Mouse (Mus musculus): ENCODE data around the gene Borcs8.
A peak's percentile ranks its signal among the peaks of the same experiment; 100 is the strongest.

Gene Borcs8

GRCm38 (mm10) chr8:70134086-70134485, 5.2 kb upstream of the Borcs8 start:
- DNase-seq (ENCODE audit: low spot score in 2 of 2) = no peak

DNA sequence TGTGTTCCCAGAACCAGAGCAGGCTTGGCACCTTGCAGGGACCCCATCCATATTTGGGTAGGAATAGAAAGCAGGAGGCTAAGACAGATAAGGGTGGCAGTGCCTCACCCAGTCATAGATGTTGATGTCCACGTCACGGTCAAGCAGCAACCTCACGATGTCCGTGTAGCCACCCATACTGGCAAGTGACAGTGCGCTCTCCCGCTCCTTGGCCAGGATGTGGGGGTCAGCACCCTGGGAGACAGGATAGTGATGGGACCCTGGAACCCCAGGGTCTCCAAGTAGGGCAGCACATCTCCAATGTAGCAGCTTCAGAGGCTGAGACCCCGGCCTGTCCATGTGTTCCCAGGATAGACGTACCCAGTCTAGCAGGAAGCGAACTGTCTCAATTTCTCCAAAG, 4.4 kb upstream of the Borcs8 start:
- DNase-seq (ENCODE audit: low spot score in 2 of 2) = no peak

GRCm38 (mm10) chr8:70136591-70136990, 2.7 kb upstream of the Borcs8 start:
- no peak for DNase-seq (ENCODE audit: low spot score in 2 of 2)

DNA sequence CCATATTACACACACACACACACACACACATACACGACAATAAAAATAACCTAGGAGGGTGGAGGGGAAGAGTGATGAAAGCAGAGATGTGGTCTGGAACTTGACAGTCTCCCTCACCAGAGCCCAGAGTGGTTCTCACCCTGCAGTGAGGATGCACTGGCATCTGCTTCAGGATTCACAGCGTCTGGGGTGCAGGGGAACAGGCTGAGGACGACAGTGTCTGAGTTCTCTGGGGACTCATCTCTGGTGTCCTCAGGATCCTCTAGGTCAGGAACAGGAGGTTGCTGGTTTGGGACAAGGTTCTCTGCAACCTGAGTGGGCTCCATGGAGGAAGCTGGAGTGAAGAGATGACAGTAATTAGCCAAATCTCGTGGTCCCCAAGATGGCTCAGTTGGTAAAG, 1.4 kb upstream of the Borcs8 start:
- DNase-seq (ENCODE audit: low spot score in 2 of 2) = no peak

DNA sequence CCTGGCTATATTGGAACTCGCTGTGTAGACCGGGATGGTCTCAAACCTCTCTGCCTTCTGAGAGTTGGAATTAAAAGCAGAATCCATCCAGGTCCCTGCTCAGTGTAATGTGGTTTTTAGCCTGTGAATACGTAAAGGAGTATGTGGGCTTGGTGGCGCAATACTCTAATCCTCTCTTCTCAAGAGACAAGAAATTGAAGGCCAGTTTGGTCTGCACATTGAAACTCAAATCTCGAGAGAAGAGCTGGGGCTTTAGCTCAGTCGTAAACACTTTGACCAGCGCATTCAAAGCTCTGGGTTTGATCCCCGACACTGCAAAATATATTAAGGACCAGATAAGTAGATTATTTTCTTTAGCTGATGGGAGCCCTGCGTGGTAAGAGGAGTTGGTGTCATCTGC, 682 bp downstream of the Borcs8 start:
- no peak for DNase-seq (ENCODE audit: low spot score in 2 of 2)

DNA sequence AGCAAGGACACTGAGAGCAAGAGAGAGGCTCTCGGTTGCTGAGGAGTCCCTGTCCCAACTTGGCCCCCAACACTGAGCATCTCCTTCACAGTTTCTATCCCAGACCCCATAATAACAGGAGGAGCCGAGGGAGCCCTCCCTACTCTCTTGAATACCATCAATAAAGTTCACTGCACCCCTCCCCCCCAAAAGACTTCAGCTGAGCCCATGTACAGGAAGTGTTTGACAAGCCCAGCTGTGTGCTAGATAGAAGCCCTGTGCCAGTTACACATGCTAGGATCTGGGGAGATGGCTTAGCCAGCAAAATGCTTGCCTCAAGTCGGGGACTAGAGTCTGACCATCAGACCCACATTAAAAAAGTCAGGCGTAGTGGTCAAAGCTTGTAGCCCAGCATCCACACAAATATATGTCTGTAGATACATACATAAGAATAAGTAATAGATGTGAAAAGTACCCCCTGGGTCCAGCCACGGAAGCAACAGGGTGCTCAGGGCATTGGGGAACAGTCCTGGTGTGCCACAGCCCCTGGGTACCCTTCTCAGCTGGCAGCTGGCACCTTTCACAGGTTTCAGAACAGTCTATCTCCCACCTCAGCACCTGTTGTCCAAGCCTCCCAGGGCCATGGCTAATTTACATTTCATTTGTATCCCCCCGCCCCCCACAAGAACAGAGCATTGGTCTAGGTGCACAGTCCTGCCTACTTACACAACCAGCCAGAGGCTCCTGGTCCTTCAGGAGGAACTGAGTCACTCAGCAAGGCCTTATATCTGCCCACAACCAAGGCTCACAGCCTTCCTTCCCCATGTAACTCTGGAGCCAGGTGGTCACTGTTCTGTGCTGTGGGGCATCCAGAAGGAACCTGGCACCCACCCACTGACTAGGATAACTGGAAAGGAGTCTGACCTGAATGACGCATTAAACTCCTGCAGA, 8.6 kb downstream of the Borcs8 start:
- DNase-seq (ENCODE audit: low spot score in 2 of 2) = no peak

DNA sequence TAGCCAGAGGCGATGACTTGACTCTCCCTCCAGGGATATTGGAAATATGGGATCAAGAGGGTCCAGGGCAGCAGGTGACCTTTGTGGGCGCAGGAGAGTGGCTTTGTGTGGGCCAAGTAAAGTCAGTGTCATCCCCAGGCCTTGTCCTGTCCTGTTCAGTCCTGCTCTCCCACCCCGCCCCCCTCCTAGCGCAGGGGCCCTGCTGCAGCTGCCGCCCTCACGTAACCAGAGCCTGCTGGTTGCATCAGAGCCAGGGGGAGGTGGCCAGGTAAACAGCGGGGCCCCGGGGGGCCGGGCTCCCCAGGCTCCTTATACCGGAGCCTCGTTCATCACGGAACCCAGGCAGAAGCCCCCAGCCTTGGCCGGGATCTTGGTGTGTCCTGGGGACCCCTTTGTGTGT, 10.9 kb downstream of the Borcs8 start:
- no peak for DNase-seq (ENCODE audit: low spot score in 2 of 2)

DNA sequence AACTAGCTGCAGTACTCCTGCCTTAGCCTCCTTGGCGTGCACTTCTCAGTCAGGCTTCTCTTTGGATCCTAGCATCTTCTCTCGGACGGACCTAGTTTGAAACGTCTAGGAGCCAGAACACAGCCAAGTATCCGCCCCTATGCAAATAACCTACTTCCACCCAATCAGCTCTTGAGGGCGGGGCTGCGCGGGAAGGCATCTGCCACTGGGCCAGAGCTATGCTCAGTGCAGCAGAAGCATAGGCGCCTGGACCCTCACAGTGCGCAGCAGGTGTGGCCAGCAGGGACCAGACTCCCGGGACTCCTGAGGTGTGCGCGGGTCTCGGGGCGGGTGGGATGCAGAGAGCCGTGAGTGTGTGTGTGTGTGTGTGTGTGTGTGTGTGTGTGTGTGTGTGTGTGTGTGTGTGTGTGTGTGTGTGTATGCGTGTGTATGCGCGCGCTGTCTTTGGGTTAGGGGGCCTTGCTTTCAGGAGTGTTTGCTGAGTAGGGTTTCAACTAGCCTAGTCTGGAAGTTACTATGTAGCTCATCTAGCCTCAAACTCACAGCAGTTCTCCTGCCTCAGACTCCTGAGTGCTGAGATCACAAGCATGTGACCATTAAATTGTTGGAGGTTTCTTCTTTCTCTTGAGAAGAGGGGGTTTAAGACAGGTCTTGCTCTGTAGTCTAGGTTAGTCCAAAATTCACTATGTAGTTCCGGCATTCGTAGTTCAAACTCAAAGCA, 13.4 kb downstream of the Borcs8 start:
- peak; percentile 39 to 49 for DNase-seq (ENCODE audit: low spot score in 2 of 2)

DNA sequence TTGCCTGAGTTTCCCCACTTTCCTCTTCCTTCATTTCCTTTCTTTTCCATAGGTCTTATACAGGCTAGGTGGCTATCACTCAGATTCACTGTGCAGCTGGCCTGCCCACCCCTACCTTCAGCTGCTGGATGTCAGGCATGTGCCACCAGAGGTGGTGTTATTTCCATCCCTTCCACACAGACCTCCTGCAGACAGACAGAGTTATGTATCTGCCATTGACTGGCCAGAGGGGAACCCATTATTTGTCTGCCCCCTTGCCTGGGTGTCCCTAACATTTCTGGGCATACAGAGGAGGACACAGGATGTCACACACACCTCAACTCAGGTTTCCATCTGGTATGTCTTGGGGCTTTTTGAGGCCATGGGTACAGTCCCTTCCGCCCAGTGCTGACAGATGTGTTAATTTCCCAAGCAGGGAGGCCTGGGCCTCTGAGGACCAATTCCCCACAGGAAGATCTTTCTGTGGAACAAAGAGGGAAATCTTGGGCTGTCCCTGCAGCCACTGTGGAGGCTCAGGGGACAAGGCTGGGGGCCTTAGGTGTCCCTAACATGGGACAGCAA, 18.0 kb downstream of the Borcs8 start:
- no peak for DNase-seq (ENCODE audit: low spot score in 2 of 2)

- DNase-seq (ENCODE audit: low spot score in 2 of 2) = peak; percentile 46 to 65
Measured at GRCm38 (mm10) chr8:70158069-70158853, 19.0 kb downstream of the Borcs8 start.

GRCm38 (mm10) chr8:70159211-70159610, 19.9 kb downstream of the Borcs8 start:
- no peak for DNase-seq (ENCODE audit: low spot score in 2 of 2)

GRCm38 (mm10) chr8:70160015-70160414, 20.7 kb downstream of the Borcs8 start:
- DNase-seq (ENCODE audit: low spot score in 2 of 2) = no peak

DNA sequence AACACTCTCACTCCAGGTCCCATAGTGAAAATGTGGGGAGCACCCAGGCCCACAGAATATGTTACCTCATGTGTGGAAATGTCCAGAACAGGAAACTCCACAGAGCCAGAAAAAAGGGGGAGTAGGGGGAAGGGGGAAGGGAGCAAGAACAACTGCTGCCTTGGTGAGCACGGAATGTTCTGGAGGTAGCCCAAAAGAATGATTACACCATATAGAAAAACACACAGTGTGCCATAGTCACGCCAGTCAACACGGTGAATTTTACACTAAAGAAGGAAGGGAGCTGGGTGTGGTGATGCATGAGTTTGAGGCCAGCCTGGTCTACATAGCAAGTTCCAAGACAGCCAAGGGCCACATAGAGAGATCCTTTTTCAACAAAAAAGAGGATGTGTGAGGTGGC, 24.0 kb downstream of the Borcs8 start:
- no peak for DNase-seq (ENCODE audit: low spot score in 2 of 2)

- DNase-seq (ENCODE audit: low spot score in 2 of 2) = peak; percentile 33 to 48
Measured at GRCm38 (mm10) chr8:70166504-70167110, 27.3 kb downstream of the Borcs8 start.

GRCm38 (mm10) chr8:70170116-70170515, 30.8 kb downstream of the Borcs8 start:
- no peak for DNase-seq (ENCODE audit: low spot score in 2 of 2)

- DNase-seq (ENCODE audit: low spot score in 2 of 2) = no peak
Measured at GRCm38 (mm10) chr8:70170748-70171147, 31.4 kb downstream of the Borcs8 start.

DNA sequence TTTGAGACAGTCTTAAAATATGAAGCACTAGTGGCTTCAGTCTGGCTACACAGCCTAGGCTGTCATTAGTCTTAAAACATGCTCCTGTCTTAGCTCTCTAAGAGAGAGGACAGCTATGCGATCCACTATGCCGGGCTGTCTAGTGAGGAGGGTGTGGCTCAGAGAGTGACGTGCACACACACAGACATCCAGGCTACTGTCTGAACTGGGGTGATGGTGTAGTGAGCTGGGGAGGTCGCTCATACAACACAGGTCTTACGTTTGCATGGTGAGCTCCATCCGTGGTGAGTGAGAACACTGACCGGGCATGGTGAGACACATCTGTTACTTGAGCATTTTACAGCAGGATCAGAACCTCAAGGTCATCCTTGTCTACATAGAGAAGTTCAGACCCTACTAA, 31.9 kb downstream of the Borcs8 start:
- no peak for DNase-seq (ENCODE audit: low spot score in 2 of 2)

- DNase-seq (ENCODE audit: low spot score in 2 of 2) = peak; percentile 94 to 95
Measured at GRCm38 (mm10) chr8:70172043-70172681, 32.9 kb downstream of the Borcs8 start, which contains the start of gene Tmem161a. Gene Tmem161a (plus strand): TSS chr8:70172356.

DNA sequence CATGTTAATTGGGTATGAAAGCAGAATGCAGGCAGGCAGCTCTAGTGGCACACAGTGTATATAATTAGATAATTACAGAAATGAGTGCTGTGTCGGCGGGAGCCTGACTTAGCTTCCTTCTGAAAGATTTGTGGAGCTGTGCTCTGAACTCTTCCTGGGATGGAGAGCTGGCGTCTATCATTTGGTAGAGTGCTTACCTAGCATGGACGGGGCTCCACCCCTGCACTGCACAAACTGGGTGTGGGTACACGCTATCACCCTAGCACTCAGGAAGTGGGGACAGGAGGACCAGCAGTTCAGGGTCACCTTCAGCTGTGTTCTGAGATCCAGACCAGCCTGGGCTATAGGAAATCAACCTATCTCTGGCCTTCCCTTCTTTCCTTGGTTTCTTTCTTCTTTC, 34.0 kb downstream of the Borcs8 start:
- no peak for DNase-seq (ENCODE audit: low spot score in 2 of 2)

GRCm38 (mm10) chr8:70174079-70174478, 34.8 kb downstream of the Borcs8 start:
- DNase-seq (ENCODE audit: low spot score in 2 of 2) = no peak

GRCm38 (mm10) chr8:70178231-70178630, 38.9 kb downstream of the Borcs8 start:
- DNase-seq (ENCODE audit: low spot score in 2 of 2) = no peak
